Mouse (Mus musculus): ENCODE measurements around the gene Ankrd27.
"Not testable (repeated sequence)": the region's sequence is repeated elsewhere in the genome, so short reads cannot be mapped to it uniquely, and the experiment has no call there.

Ankrd27 gene

DNA sequence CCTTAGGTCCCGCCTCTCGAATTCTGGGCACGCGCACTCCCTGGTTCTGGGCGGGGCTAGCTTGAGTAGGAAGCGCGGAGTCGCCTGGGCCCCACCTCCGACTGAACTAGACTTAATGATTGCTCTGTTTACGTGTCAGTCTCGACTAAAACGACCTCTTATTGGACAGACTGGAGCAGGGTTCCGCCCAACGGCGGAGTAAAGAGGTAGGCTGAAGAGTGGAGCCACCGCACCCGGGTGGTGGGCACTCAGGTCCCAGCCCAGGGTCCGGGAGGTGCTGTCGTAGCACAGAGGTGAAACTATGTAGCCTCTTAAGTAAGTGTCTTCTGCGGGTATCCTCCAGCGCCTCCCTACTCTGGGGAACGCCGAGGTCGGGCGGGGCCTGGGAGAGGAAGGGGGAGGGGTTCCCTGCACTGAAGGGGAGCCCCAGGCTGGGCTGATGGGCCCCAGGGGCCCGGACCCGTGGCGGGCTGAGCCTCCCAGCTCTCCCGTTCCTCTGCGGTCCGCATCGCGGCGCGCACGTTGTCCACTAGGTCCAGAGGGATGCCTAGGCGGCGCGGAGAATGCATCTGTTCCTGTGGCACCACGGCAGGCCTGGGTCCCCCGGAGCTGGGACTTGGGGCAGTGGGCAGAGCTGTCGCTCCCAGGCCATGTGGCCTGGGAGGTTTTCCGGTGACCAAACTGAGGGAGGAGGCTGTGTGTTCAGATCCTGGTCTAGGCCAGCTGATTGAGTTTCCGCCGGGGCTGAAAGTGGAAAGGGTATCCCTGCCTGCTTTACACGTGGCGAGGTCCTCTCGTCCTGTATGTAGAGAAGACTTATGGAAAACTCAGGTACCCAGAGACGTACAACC, at the start of gene Ankrd27:
Ankrd27 (plus strand) TSS at position 190 of the 851 bp plus-strand sequence.
- DNase-seq, result peak; percentile 97

DNA sequence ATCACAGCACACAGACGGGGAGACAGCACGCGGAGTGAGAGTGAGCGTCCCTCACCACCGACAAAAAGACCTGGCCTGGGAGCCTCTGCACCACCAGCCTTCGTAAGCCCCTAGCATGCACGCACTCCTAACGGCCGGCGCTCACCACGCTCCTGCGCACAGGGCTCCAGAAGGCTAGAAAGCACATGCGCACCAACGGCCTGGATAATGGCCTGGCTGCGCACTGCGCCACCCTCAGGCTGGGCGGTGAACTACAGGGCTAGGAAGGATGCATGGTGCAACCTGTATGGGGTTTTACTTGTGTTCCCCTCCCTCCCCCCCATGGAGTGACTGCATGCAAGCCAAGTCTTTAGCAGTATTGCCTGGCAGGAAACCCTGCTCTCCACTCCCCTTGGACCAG, 48.5 kb upstream of the Ankrd27 start, which contains the start of gene Tdrd12:
Tdrd12 (minus strand) TSS at position 184 of the 400 bp plus-strand sequence.
- no peak for DNase-seq

- DNase-seq, result peak; percentile 77
Measured at GRCm38 (mm10) chr7:35545881-35546280, 40.2 kb upstream of the Ankrd27 start.

GRCm38 (mm10) chr7:35553751-35554604, 32.1 kb upstream of the Ankrd27 start:
- DNase-seq, result peak; percentile 45

DNA sequence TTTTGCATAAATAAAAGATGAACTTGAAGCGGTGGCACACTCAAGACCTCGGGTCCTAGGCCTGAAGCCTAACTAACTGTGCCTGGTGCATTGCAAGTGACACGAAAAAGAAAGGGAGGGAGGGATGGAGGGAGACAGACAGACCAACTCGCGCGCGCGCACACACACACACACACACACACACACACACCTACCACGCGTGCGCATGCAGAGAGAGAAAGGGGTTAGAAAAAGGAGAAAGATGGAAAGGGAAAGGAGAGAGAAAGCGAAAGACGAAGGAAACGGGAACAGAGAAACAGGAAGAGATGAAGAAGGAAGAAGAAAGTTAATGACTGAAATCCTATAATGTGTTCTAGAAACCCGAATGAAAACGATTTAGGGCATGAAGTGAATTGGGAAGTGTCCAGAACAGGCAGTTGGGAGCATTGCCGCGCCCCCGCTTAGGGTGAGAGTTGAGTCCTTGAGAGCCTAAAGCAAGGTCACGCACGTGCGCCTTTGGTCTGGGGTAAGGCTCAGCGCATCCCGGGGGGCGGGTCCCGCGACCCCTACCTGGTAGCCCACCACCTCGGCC, 31.4 kb upstream of the Ankrd27 start:
- peak; percentile 36 for DNase-seq

GRCm38 (mm10) chr7:35555224-35556204, 30.5 kb upstream of the Ankrd27 start:
- DNase-seq, result peak; percentile 92

DNA sequence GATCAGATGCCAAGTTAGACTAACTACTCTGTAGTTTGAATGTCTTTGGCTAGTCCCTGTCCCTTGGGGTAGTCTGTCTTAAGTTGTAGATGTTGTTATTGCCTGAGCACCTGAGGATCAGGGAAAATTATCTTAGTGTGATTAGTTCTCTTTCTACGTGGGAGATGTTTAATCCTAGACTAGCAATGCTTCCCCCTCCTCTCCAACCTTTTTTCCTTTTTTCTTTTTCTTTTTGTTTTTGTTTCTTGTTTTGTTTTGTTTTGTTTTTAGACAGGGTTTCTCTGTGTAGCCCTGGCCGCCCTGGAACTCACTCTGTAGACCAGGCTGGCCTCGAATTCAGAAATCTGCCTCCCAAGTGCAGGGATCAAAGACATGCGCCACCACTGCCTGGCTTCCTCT, 29.8 kb upstream of the Ankrd27 start, which contains the start of gene Nudt19:
Nudt19 (minus strand) TSS at position 100 of the 399 bp plus-strand sequence.
- no peak for DNase-seq

DNA sequence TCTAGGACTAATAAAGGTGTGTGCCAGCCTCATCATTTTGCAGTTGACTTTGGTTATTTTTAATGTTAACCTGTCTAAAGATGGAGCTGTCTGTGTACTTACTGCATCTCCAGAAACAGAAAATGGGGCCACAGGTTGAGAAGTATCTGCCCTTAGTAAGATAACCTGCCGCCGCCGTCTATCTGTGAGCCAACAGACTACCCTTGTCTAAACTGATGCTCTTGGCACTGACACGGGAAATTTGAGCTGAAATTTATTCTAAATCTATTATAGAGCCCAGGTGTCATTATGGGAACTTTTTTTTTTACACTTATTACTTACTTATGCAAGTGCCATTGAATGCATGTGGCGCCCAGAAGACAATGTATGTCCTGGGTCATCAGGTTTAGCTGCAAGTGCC, 29.1 kb upstream of the Ankrd27 start:
- no peak for DNase-seq

- DNase-seq, result no peak
Measured at GRCm38 (mm10) chr7:35557577-35557976, 28.5 kb upstream of the Ankrd27 start.

- DNase-seq, result no peak
Measured at GRCm38 (mm10) chr7:35558681-35559080, 27.4 kb upstream of the Ankrd27 start.

- no peak for DNase-seq
Measured at GRCm38 (mm10) chr7:35559838-35560237, 26.2 kb upstream of the Ankrd27 start.

DNA sequence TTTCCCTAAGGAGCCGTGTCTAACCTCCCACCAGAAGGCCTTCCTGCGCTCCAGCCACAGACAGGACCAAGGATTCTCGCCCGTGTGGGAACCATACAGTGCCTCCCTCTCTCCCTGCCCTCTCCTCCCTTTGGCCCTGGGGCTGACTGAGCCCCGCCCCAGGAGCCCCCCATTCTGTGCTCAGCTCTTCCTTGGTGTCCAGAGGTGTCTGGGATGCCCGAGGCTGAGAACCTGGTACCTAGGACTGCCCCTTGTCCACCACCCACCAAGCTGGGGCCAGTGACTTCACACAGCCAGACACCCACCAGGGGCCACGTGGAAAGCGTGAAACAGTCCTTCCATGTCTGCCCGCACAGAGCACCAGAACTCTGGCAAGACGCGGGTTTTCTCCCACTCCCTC, 23.0 kb upstream of the Ankrd27 start:
- DNase-seq, result no peak

DNA sequence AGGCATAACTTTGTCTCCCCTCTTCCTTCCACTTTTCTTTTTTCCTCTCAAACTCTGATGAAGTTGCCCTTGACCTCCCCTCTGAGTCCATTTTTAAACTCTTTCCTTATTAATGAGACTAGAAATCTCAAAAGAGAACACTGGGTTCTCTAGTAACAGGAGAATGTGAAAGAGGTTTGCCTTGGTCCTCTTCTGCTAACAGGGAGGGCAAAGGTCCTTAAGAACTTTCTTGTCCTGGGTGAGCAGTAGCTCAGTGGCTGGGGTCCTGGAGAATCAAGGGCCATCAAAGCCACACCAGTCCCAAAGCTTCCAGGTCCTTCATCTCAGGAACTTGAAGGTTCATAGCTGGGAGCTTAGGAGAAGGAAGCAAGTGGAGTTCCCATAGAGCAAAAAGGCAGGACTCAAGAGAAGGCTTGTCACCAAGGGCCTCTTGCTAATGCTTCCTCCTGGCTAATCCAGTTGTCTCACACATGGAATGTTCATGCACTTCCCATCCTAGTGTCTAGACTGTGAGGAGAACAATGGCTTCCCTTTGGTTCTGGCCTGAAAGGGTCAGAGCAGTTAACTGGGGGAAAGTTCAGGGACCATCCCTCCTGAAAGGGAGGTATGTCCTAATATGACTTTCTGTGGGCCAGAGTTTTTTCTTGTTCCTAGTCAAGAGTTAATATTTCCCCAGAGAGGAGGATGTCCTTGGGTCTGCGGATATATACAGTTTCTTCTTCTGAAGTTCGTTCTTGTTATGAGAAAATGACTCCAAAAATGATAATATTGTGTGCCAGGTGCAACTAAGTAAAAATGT, 21.8 kb upstream of the Ankrd27 start:
- DNase-seq, result no peak

GRCm38 (mm10) chr7:35564872-35565271, 21.2 kb upstream of the Ankrd27 start:
- not testable (repeated sequence) for DNase-seq

DNA sequence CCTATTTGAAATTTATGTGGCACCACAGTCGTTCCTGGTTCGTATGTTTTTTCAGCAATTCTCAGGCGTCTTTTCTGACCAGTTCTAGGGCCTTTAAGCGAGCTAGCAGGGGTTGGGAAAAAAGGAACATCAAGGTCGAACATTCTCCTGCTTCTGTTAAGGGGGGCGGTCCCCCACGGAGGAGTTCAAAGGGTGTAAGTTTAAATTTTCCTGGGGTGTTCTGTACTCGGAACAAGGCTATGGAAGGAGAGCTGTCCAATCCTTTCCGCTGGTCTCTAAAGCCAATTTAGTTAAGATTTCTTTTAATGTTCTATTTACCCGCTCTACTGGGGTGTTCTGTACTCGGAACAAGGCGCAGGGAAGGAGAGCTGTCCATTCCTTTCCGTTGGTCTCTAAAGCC, 20.1 kb upstream of the Ankrd27 start:
- not testable (repeated sequence) for DNase-seq

DNA sequence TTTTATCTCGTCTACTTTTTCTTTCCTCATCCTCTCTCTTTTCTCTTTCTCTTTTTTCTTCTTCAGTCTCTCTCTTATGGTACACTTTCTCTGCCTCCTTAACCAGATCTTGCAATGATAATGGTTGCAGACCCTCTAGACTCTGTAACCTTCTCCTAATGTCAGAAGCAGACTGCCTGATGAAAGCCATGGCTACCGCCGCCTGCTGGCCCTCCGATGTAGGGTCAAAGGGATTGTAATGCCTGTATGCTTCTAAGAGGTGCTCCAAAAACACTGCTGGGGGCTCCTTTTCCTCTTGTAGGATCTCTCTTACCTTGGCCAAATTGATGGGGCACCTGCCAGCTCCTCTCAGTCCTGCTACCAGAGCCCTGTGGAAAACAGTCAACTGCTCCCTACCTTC, 16.3 kb upstream of the Ankrd27 start:
- not testable (repeated sequence) for DNase-seq

DNA sequence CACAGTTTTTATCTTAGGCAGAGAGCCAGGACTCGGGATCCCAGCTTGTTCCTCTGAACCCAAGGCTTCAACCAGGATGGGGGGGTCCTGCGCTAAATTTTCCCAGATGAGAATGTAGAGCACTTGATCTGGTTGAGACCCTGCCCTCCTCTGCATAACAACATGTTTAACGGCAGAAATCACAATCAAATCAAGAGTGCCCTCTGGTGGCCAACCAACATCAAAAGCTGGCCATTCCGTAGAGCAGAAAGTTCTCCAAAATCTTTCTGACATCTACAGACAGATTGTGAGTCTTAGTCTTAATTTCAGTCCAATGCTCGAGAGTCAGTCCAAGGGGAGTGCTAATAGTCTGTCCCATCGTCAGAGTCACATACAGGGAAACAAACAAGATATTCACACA, 15.2 kb upstream of the Ankrd27 start:
- DNase-seq, result not testable (repeated sequence)

DNA sequence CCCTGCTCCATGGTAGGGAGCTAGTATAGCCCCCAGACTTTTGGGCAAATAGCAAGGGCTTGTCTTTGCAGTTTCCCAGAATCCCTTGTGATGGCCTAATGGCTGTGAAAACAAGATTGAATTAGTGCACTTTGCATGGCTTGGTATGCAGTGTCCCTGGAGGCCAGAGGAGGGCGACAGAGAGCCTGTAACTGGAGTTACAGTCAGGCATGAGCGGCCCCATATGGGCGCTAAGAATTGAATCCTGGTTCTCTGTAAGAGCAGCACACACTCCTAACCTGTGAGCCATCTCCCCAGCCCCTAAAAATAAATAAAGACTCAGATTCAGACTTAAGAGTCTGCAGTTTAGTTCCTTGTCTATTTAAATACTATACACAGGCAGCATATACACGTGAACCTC, 6.2 kb upstream of the Ankrd27 start:
- peak; percentile 39 for DNase-seq

- no peak for DNase-seq
Measured at GRCm38 (mm10) chr7:35582719-35583118, 3.3 kb upstream of the Ankrd27 start.

DNA sequence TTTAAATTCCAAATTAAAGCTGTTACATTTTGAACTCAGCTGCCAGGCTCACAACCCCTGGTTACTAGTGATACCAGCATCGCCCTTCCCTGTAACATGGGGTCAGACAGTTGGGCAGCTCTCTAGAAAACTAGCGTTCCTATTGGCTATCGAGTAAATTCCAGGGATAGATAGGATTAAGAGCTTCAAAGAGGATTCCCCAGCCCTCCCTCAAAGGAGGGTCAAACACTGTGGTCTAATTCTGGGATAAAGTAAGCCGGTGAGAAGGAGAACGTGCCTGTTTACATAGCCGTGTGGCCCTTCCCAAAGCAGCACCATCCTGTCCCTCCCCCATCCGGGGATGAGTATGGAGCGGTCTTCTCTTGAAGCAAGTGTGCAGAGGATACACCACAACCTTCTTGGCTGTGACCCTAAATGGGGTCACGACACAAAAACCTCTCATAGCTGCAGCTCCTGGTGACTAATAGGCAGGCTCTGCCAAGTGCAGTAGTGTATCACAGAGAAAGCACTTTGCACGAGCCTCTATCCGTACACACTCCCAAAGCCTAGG, 2.5 kb upstream of the Ankrd27 start:
- no peak for DNase-seq

Measured in kidney, postnatal 14 days (tissue).